Mouse (Mus musculus) G1E (cell line): ENCODE measurements around the gene Cygb.

Experiments used
- CTCF ChIP-seq: IDR thresholded peaks from 2 replicates; pipeline ENCODE4 v1.5.1; 2012; ENCODE audit warnings: low read depth, low read length, inconsistent platforms, mixed read lengths
- GATA1 ChIP-seq: IDR thresholded peaks from 2 replicates; pipeline ENCODE4 v1.6.1; 2012; ENCODE audit warnings: borderline replicate concordance, low read length, inconsistent platforms, mixed read lengths
- GATA2 ChIP-seq: IDR thresholded peaks from 2 replicates; pipeline ENCODE4 v1.6.1; 2012; ENCODE audit warnings: low read depth, low read length, inconsistent platforms, borderline replicate concordance
- POLR2AphosphoS5 ChIP-seq: IDR thresholded peaks from 2 replicates; pipeline ENCODE4 v1.6.1; 2012; ENCODE audit warnings: low read depth, low read length, inconsistent platforms; ENCODE audit not compliant: insufficient replicate concordance
- TAL1 ChIP-seq: conservative IDR thresholded peaks from 2 replicates; pipeline ENCODE4 v1.6.1; 2012; ENCODE audit warnings: low read depth, low read length, inconsistent platforms, mixed read lengths

GRCm38 (mm10) chr11:116679148-116679547 lies 25.0 kb upstream of the Cygb start:
- TF ChIP-seq CTCF (no peak), GATA1 (no peak), POLR2AphosphoS5 (no peak), TAL1 (no peak), GATA2 (no peak)
